Mouse (Mus musculus): ENCODE measurements around the gene Lrrc37a. TPM values are rescaled to one million over a fixed set of nuclear protein-coding genes. Genes with fewer than 3 reads are reported as not detected.
"Not testable (repeated sequence)": the region's sequence is repeated elsewhere in the genome, so short reads cannot be mapped to it uniquely, and the experiment has no call there.

Gene Lrrc37a
- total RNA-seq (2021): not detected
- long read RNA-seq, experiment 1: 0 reads
- long read RNA-seq, experiment 2: 0 reads

- no peak for DNase-seq
Observed at GRCm38 (mm10) chr11:103504497-103504896, at the start of gene Lrrc37a. Gene Lrrc37a, minus strand, starts transcription at chr11:103504597.

- not testable (repeated sequence) for DNase-seq
Observed at GRCm38 (mm10) chr11:103534973-103535372, 30.6 kb upstream of the Lrrc37a start.

- DNase-seq: peak in 1 of 2 experiments; percentile 1
Observed at GRCm38 (mm10) chr11:103512111-103512510, 7.7 kb upstream of the Lrrc37a start.

GRCm38 (mm10) chr11:103464443-103464842 lies 40.0 kb downstream of the Lrrc37a start:
- peak; percentile 20 to 46 for DNase-seq

GRCm38 (mm10) chr11:103451105-103451504 lies 53.3 kb downstream of the Lrrc37a start:
- DNase-seq: not testable (repeated sequence)

GRCm38 (mm10) chr11:103449721-103450120 lies 54.7 kb downstream of the Lrrc37a start:
- DNase-seq: not testable (repeated sequence)

GRCm38 (mm10) chr11:103443678-103444077 lies 60.7 kb downstream of the Lrrc37a start:
- DNase-seq: no peak

- no peak for DNase-seq
Observed at GRCm38 (mm10) chr11:103436282-103436681, 68.1 kb downstream of the Lrrc37a start.

- DNase-seq: no peak
Observed at GRCm38 (mm10) chr11:103425031-103425430, 79.4 kb downstream of the Lrrc37a start.

- DNase-seq: no peak
Observed at GRCm38 (mm10) chr11:103419667-103420066, 84.7 kb downstream of the Lrrc37a start.

- DNase-seq: no peak
Observed at GRCm38 (mm10) chr11:103419226-103419625, 85.2 kb downstream of the Lrrc37a start.

GRCm38 (mm10) chr11:103413516-103413915 lies 90.9 kb downstream of the Lrrc37a start:
- no peak for DNase-seq

- no peak for DNase-seq
Observed at GRCm38 (mm10) chr11:103412950-103413423, 91.4 kb downstream of the Lrrc37a start.

- DNase-seq: peak; percentile 96 to 98
Observed at GRCm38 (mm10) chr11:103411981-103412949, 92.1 kb downstream of the Lrrc37a start, which contains the start of gene Plekhm1. Gene Plekhm1, minus strand, starts transcription at chr11:103412687.

GRCm38 (mm10) chr11:103411301-103411700 lies 93.1 kb downstream of the Lrrc37a start:
- no peak for DNase-seq

GRCm38 (mm10) chr11:103408880-103409279 lies 95.5 kb downstream of the Lrrc37a start:
- no peak for DNase-seq

GRCm38 (mm10) chr11:103407136-103407535 lies 97.3 kb downstream of the Lrrc37a start:
- not testable (repeated sequence) for DNase-seq

- peak in 1 of 2 experiments; percentile 64 for DNase-seq
Observed at GRCm38 (mm10) chr11:103406551-103406950, 97.8 kb downstream of the Lrrc37a start.

- DNase-seq: no peak
Observed at GRCm38 (mm10) chr11:103405814-103406213, 98.6 kb downstream of the Lrrc37a start.

- no peak for DNase-seq
Observed at GRCm38 (mm10) chr11:103404618-103405017, 99.8 kb downstream of the Lrrc37a start.

GRCm38 (mm10) chr11:103403776-103404175 lies 100.6 kb downstream of the Lrrc37a start:
- no peak for DNase-seq

GRCm38 (mm10) chr11:103402738-103403137 lies 101.7 kb downstream of the Lrrc37a start:
- DNase-seq: no peak

GRCm38 (mm10) chr11:103402198-103402597 lies 102.2 kb downstream of the Lrrc37a start:
- DNase-seq: peak; percentile 45 to 71

Data from adrenal gland, postnatal 36 days (tissue).